Mouse (Mus musculus) R1 (cell line): Measurements from ENCODE around the gene Socs5.

Source experiments
- DNase-seq: peaks from one replicate; pipeline ENCODE4 v3.0.0-alpha.2; 2018; ENCODE audit warnings: low read depth, low spot score

The Socs5 gene

GRCm38 (mm10) chr17:87167407-87167806 is 59.9 kb downstream of the Socs5 start:
- no peak for DNase-seq

GRCm38 (mm10) chr17:87169076-87169475 is 61.6 kb downstream of the Socs5 start:
- no peak for DNase-seq

GRCm38 (mm10) chr17:87170364-87170763 is 62.9 kb downstream of the Socs5 start:
- DNase-seq, result no peak

- no peak for DNase-seq
These were observed 64.6 kb downstream of the Socs5 start for GRCm38 (mm10) chr17:87172031-87172430.

- DNase-seq, result no peak
These were observed 66.5 kb downstream of the Socs5 start for GRCm38 (mm10) chr17:87173966-87174365.

GRCm38 (mm10) chr17:87174651-87175331 is 67.3 kb downstream of the Socs5 start:
- no peak for DNase-seq

- DNase-seq, result no peak
These were observed 68.9 kb downstream of the Socs5 start for GRCm38 (mm10) chr17:87176066-87177012.

- DNase-seq, result peak; percentile 56
These were observed 71.4 kb downstream of the Socs5 start for GRCm38 (mm10) chr17:87178596-87179590.

GRCm38 (mm10) chr17:87179939-87180550 is 72.6 kb downstream of the Socs5 start:
- DNase-seq, result peak; percentile 82

- DNase-seq, result no peak
These were observed 74.3 kb downstream of the Socs5 start for GRCm38 (mm10) chr17:87181683-87182346.

GRCm38 (mm10) chr17:87185461-87186066 is 78.1 kb downstream of the Socs5 start:
- DNase-seq, result no peak

- DNase-seq, result no peak
These were observed 79.5 kb downstream of the Socs5 start for GRCm38 (mm10) chr17:87187005-87187404.
